8 mouse cellular contexts compared by ENCODE assay signal in genomic region chr4:98243941-98244929, GRCm38 (mm10).
DNase-seq lines count a peak whose midpoint lies in the region; ATAC-seq and TF ChIP-seq lines count a peak whose summit lies in the region.

No protein-coding gene starts in this region.

- H3K27ac ChIP-seq in left cerebral cortex, adult 2 months, result peak overlapping the region; percentile 69; the same call in 1 of the 2 replicates
- H3K27ac ChIP-seq in midbrain, embryonic 14.5 days (replicated peaks; ENCODE audit: low read depth, low read length), result peak overlapping the region; percentile 49; the same call in 1 of the 2 replicates

- peaks cover 8% of the 10 kb centered on the region; the same call in 1 of the 2 replicates for H3K4me1 ChIP-seq in midbrain, embryonic 14.5 days (ENCODE audit: control insufficient read depth, insufficient read depth, low read length)

- H3K27me3 ChIP-seq in midbrain, embryonic 14.5 days (ENCODE audit: control insufficient read depth, insufficient read depth, low read length), result no peaks in the 10 kb centered on the region

- peak overlapping the region; percentile 57 for H3K4me2 ChIP-seq in midbrain, embryonic 14.5 days (ENCODE audit: low read length)

- no peak for TF ChIP-seq CTCF in left cerebral cortex, adult 2 months (IDR thresholded peaks at IDR 0.05)

- H3K36me3 ChIP-seq in midbrain, embryonic 14.5 days (ENCODE audit: control insufficient read depth, insufficient read depth, low read length), result no peaks in the 10 kb centered on the region

- WGBS in midbrain, embryonic 14.5 days, result 9% methylated on average over 15 of the region's 16 CpGs

- H3K9ac ChIP-seq in midbrain, embryonic 14.5 days (replicated peaks; ENCODE audit: low read length), result no peak overlapping the region; the same call in 1 of the 2 replicates

- 0 out of 2 replicates have a peak, but pooled peaks have one; percentile 26 for ATAC-seq in common myeloid progenitor, adult 5-6 weeks (replicated peaks; ENCODE audit: low read depth, poor library complexity, severe bottlenecking)
- ATAC-seq in midbrain, embryonic 14.5 days (ENCODE audit: low FRiP score, low TSS enrichment), result peak; percentile 80

- no peaks in the 10 kb centered on the region for H3K9me3 ChIP-seq in midbrain, embryonic 14.5 days (ENCODE audit: control insufficient read depth, low read length)

- intact Hi-C loops in gastrocnemius, postnatal 14 days (cut with DNase I; ENCODE audit: low total_unique reads), result no loop called here
- intact Hi-C loops in left cerebral cortex, adult 2 months (cut with DNase I), result loop anchor here (5.0 kb wide), 2 partner anchors 467 to 492 kb away; partner anchors contain the start of gene E130114P18Rik

- DNase-seq in R1 (ENCODE audit: low read depth, low spot score), result peak; percentile 96
- DNase-seq in gastrocnemius, postnatal 14 days, result peak; percentile 19
- peak; percentile 27 for DNase-seq in induced T-regulatory cell, adult 2 months (ENCODE audit: low read depth)
- DNase-seq in left cerebral cortex, adult 2 months (ENCODE audit: extremely low spot score in 1 of 2, low spot score in 2 of 2), result peak in 1 of 2 experiments; percentile 26
- peak; percentile 78 for DNase-seq in midbrain, embryonic 14.5 days
- DNase-seq in thymus, postnatal 14 days, result peak; percentile 85
- no peak for DNase-seq in testis, postnatal 14 days (ENCODE audit: low spot score)

- H3K4me3 ChIP-seq in left cerebral cortex, adult 2 months, result peak overlapping the region; percentile 23
- peak overlapping the region; percentile 28 for H3K4me3 ChIP-seq in midbrain, embryonic 14.5 days (replicated peaks; ENCODE audit: low read depth, low read length)
